Mouse (Mus musculus): Measurements from ENCODE around the gene Dvl2. TPM values are rescaled to one million over a fixed set of nuclear protein-coding genes. Genes with fewer than 3 reads are reported as not detected.

The Dvl2 gene
- polyA plus RNA-seq, 2 experiments, result 40.3 to 65.4 TPM

GRCm38 (mm10) chr11:70055618-70056214 is 55.3 kb downstream of the Dvl2 start:
- no peak for TF ChIP-seq POLR2A (IDR thresholded peaks at IDR 0.05; ENCODE audit: borderline replicate concordance, extremely low read depth, insufficient read depth, insufficient read length)
- Histone ChIP-seq H3K27me3 (ENCODE audit: control insufficient read depth, insufficient read depth, low read length) (no peaks in the 10 kb centered on the region), H3K36me3 (ENCODE audit: control insufficient read depth, insufficient read depth, low read length) (no peaks in the 10 kb centered on the region), H3K4me3 (replicated peaks; ENCODE audit: low read length) (no peak overlapping the region), H3K4me2 (replicated peaks; ENCODE audit: low read depth, low read length, severe bottlenecking) (peak overlapping the region; percentile 22), H3K9ac (ENCODE audit: low read depth, low read length, severe bottlenecking) (no peak overlapping the region), H3K4me1 (ENCODE audit: control insufficient read depth, insufficient read depth, low read length) (no peaks in the 10 kb centered on the region), H3K9me3 (ENCODE audit: control insufficient read depth, low read length) (no peaks in the 10 kb centered on the region), H3K27ac (replicated peaks; ENCODE audit: low read depth, low read length) (no peak overlapping the region)
- ATAC-seq (ENCODE audit: low FRiP score, low read depth) (peak; percentile 63), DNase-seq (ENCODE audit: low spot score) (peak; percentile 58)
- 26% methylated on average over 17 of the region's 18 CpGs for WGBS

- no peaks in the 10 kb centered on the region for H3K36me3 ChIP-seq (ENCODE audit: control insufficient read depth, insufficient read depth, low read length)
- no peak overlapping the region for H3K4me2 ChIP-seq (replicated peaks; ENCODE audit: low read depth, low read length, severe bottlenecking)
- H3K4me1 ChIP-seq (ENCODE audit: control insufficient read depth, insufficient read depth, low read length), result no peaks in the 10 kb centered on the region
- 82% methylated on average over 9 of the region's 9 CpGs for WGBS
- no peaks in the 10 kb centered on the region for H3K9me3 ChIP-seq (ENCODE audit: control insufficient read depth, low read length)
- ATAC-seq (ENCODE audit: low FRiP score, low read depth) (no peak), DNase-seq (ENCODE audit: low spot score) (no peak)
- H3K27ac ChIP-seq (replicated peaks; ENCODE audit: low read depth, low read length), result no peak overlapping the region
- H3K27me3 ChIP-seq (ENCODE audit: control insufficient read depth, insufficient read depth, low read length), result no peaks in the 10 kb centered on the region
- no peak overlapping the region for H3K9ac ChIP-seq (ENCODE audit: low read depth, low read length, severe bottlenecking)
- TF ChIP-seq POLR2A (IDR thresholded peaks at IDR 0.05; ENCODE audit: borderline replicate concordance, extremely low read depth, insufficient read depth, insufficient read length), result no peak
- H3K4me3 ChIP-seq (replicated peaks; ENCODE audit: low read length), result no peak overlapping the region
Measured at GRCm38 (mm10) chr11:70057805-70058204, 57.4 kb downstream of the Dvl2 start.

GRCm38 (mm10) chr11:70059930-70060329 is 59.5 kb downstream of the Dvl2 start:
- Histone ChIP-seq H3K4me1 (ENCODE audit: control insufficient read depth, insufficient read depth, low read length) (no peaks in the 10 kb centered on the region), H3K4me2 (replicated peaks; ENCODE audit: low read depth, low read length, severe bottlenecking) (no peak overlapping the region), H3K36me3 (ENCODE audit: control insufficient read depth, insufficient read depth, low read length) (no peaks in the 10 kb centered on the region), H3K27me3 (ENCODE audit: control insufficient read depth, insufficient read depth, low read length) (no peaks in the 10 kb centered on the region), H3K9ac (ENCODE audit: low read depth, low read length, severe bottlenecking) (no peak overlapping the region), H3K4me3 (replicated peaks; ENCODE audit: low read length) (no peak overlapping the region), H3K9me3 (ENCODE audit: control insufficient read depth, low read length) (no peaks in the 10 kb centered on the region), H3K27ac (replicated peaks; ENCODE audit: low read depth, low read length) (no peak overlapping the region)
- TF ChIP-seq POLR2A (IDR thresholded peaks at IDR 0.05; ENCODE audit: borderline replicate concordance, extremely low read depth, insufficient read depth, insufficient read length), result no peak
- ATAC-seq (ENCODE audit: low FRiP score, low read depth), result no peak
- no peak for DNase-seq (ENCODE audit: low spot score)
- WGBS, result 59% methylated on average over 6 of the region's 6 CpGs

MicroRNA genes within 50 kb of the gene (microRNA counts, 519-probe panel; counts per million panel counts)
- microRNA mmu-miR-324-3p, result not detected
- microRNA mmu-miR-324-5p, result 2,998 counts per million, percentile 55 among the panel's probes with 10 or more counts

Small RNA genes lying within 50 kb of the gene (microRNA-seq; reads per million reads assigned to microRNA genes)
- gene Gm44349 (not detected), gene Mir324 (3,544 reads per million, percentile 85 among the genes with 10 or more reads in this experiment)

Other genes with a start within 250 kb of the Dvl2 start
Only the 30 nearest of the 39 such genes appear.
- gene Chrnb1, start 204.7 kb upstream of the Dvl2 start, polyA plus RNA-seq (2012; rRNA removed), result 69.4 and 81.0 TPM in 2 replicates
- gene Chrnb1, start 204.7 kb upstream of the Dvl2 start, polyA plus RNA-seq (2014; fragmentation: Nextera tagmentation; extraction: Ambion mirVana), result 14.1 and 19.0 TPM in 2 replicates
- gene Fgf11, start 198.7 kb upstream of the Dvl2 start, polyA plus RNA-seq (2012; rRNA removed), result 17.2 and 17.5 TPM in 2 replicates
- 2.2 and 3.4 TPM in 2 replicates for gene Fgf11, start 198.7 kb upstream of the Dvl2 start, polyA plus RNA-seq (2014; fragmentation: Nextera tagmentation; extraction: Ambion mirVana)
- 1.8 TPM in 2 replicates for gene Tmem102, start 195.0 kb upstream of the Dvl2 start, polyA plus RNA-seq (2012; rRNA removed)
- gene Tmem102, start 195.0 kb upstream of the Dvl2 start, polyA plus RNA-seq (2014; fragmentation: Nextera tagmentation; extraction: Ambion mirVana), result 5.4 and 5.9 TPM in 2 replicates
- not detected in 2 replicates for gene Gm39566, start 185.3 kb upstream of the Dvl2 start, polyA plus RNA-seq (2012; rRNA removed)
- not detected in 2 replicates for gene Gm39566, start 185.3 kb upstream of the Dvl2 start, polyA plus RNA-seq (2014; fragmentation: Nextera tagmentation; extraction: Ambion mirVana)
- not detected in 2 replicates for gene Spem2, start 182.1 kb upstream of the Dvl2 start, polyA plus RNA-seq (2012; rRNA removed)
- gene Spem2, start 182.1 kb upstream of the Dvl2 start, polyA plus RNA-seq (2014; fragmentation: Nextera tagmentation; extraction: Ambion mirVana), result not detected in 2 replicates
- gene Spem1, start 178.4 kb upstream of the Dvl2 start, polyA plus RNA-seq (2012; rRNA removed), result 0.65 and 0.79 TPM in 2 replicates
- gene Spem1, start 178.4 kb upstream of the Dvl2 start, polyA plus RNA-seq (2014; fragmentation: Nextera tagmentation; extraction: Ambion mirVana), result 0.18 TPM in 1 of 2 replicates, not detected in the other
- gene Nlgn2, start 162.8 kb upstream of the Dvl2 start, polyA plus RNA-seq (2012; rRNA removed), result 96.0 and 123 TPM in 2 replicates
- gene Nlgn2, start 162.8 kb upstream of the Dvl2 start, polyA plus RNA-seq (2014; fragmentation: Nextera tagmentation; extraction: Ambion mirVana), result 11.1 and 13.4 TPM in 2 replicates
- 240 and 292 TPM in 2 replicates for gene Tmem256, start 162.1 kb upstream of the Dvl2 start, polyA plus RNA-seq (2012; rRNA removed)
- gene Tmem256, start 162.1 kb upstream of the Dvl2 start, polyA plus RNA-seq (2014; fragmentation: Nextera tagmentation; extraction: Ambion mirVana), result 368 and 382 TPM in 2 replicates
- gene Plscr3, start 154.2 kb upstream of the Dvl2 start, polyA plus RNA-seq (2012; rRNA removed), result 190 and 214 TPM in 2 replicates
- 137 and 140 TPM in 2 replicates for gene Plscr3, start 154.2 kb upstream of the Dvl2 start, polyA plus RNA-seq (2014; fragmentation: Nextera tagmentation; extraction: Ambion mirVana)
- 2.8 TPM in 2 replicates for gene Tnk1, start 141.9 kb upstream of the Dvl2 start, polyA plus RNA-seq (2012; rRNA removed)
- gene Tnk1, start 141.9 kb upstream of the Dvl2 start, polyA plus RNA-seq (2014; fragmentation: Nextera tagmentation; extraction: Ambion mirVana), result 3.2 and 3.3 TPM in 2 replicates
- not detected in 2 replicates for gene Tmem95, start 122.6 kb upstream of the Dvl2 start, polyA plus RNA-seq (2012; rRNA removed)
- not detected in 2 replicates for gene Tmem95, start 122.6 kb upstream of the Dvl2 start, polyA plus RNA-seq (2014; fragmentation: Nextera tagmentation; extraction: Ambion mirVana)
- 5.1 and 5.3 TPM in 2 replicates for gene Kctd11, start 119.2 kb upstream of the Dvl2 start, polyA plus RNA-seq (2012; rRNA removed)
- gene Kctd11, start 119.2 kb upstream of the Dvl2 start, polyA plus RNA-seq (2014; fragmentation: Nextera tagmentation; extraction: Ambion mirVana), result 6.0 and 6.5 TPM in 2 replicates
- 2.1 and 2.2 TPM in 2 replicates for gene Acap1, start 105.1 kb upstream of the Dvl2 start, polyA plus RNA-seq (2012; rRNA removed)
- gene Acap1, start 105.1 kb upstream of the Dvl2 start, polyA plus RNA-seq (2014; fragmentation: Nextera tagmentation; extraction: Ambion mirVana), result 2.1 TPM in 2 replicates
- 8.6 and 8.9 TPM in 2 replicates for gene 2810408A11Rik, start 99.6 kb upstream of the Dvl2 start, polyA plus RNA-seq (2012; rRNA removed)
- 8.9 and 12.3 TPM in 2 replicates for gene 2810408A11Rik, start 99.6 kb upstream of the Dvl2 start, polyA plus RNA-seq (2014; fragmentation: Nextera tagmentation; extraction: Ambion mirVana)
- gene Neurl4, start 99.5 kb upstream of the Dvl2 start, polyA plus RNA-seq (2012; rRNA removed), result 74.3 and 74.6 TPM in 2 replicates
- 11.4 and 15.0 TPM in 2 replicates for gene Neurl4, start 99.5 kb upstream of the Dvl2 start, polyA plus RNA-seq (2014; fragmentation: Nextera tagmentation; extraction: Ambion mirVana)
- 94.0 and 110 TPM in 2 replicates for gene Gps2, start 86.7 kb upstream of the Dvl2 start, polyA plus RNA-seq (2012; rRNA removed)
- gene Gps2, start 86.7 kb upstream of the Dvl2 start, polyA plus RNA-seq (2014; fragmentation: Nextera tagmentation; extraction: Ambion mirVana), result 67.3 and 74.4 TPM in 2 replicates
- gene Eif5a, start 78.6 kb upstream of the Dvl2 start, polyA plus RNA-seq (2012; rRNA removed), result 1,009 and 1,079 TPM in 2 replicates
- gene Eif5a, start 78.6 kb upstream of the Dvl2 start, polyA plus RNA-seq (2014; fragmentation: Nextera tagmentation; extraction: Ambion mirVana), result 1,556 and 1,603 TPM in 2 replicates
- 70.1 and 92.8 TPM in 2 replicates for gene Ybx2, start 64.8 kb upstream of the Dvl2 start, polyA plus RNA-seq (2012; rRNA removed)
- gene Ybx2, start 64.8 kb upstream of the Dvl2 start, polyA plus RNA-seq (2014; fragmentation: Nextera tagmentation; extraction: Ambion mirVana), result 7.2 and 10.2 TPM in 2 replicates
- 31.0 and 40.4 TPM in 2 replicates for gene Slc2a4, start 52.4 kb upstream of the Dvl2 start, polyA plus RNA-seq (2012; rRNA removed)
- 19.3 and 20.9 TPM in 2 replicates for gene Slc2a4, start 52.4 kb upstream of the Dvl2 start, polyA plus RNA-seq (2014; fragmentation: Nextera tagmentation; extraction: Ambion mirVana)
- gene Cldn7, start 35.8 kb upstream of the Dvl2 start, polyA plus RNA-seq (2012; rRNA removed), result 6.3 and 8.7 TPM in 2 replicates
- gene Cldn7, start 35.8 kb upstream of the Dvl2 start, polyA plus RNA-seq (2014; fragmentation: Nextera tagmentation; extraction: Ambion mirVana), result 6.1 and 7.6 TPM in 2 replicates
- 117 and 125 TPM in 2 replicates for gene Ctdnep1, start 19.4 kb upstream of the Dvl2 start, polyA plus RNA-seq (2012; rRNA removed)
- gene Ctdnep1, start 19.4 kb upstream of the Dvl2 start, polyA plus RNA-seq (2014; fragmentation: Nextera tagmentation; extraction: Ambion mirVana), result 38.3 and 40.1 TPM in 2 replicates
- gene Elp5, start 18.1 kb upstream of the Dvl2 start, polyA plus RNA-seq (2012; rRNA removed), result 101 and 111 TPM in 2 replicates
- 118 and 122 TPM in 2 replicates for gene Elp5, start 18.1 kb upstream of the Dvl2 start, polyA plus RNA-seq (2014; fragmentation: Nextera tagmentation; extraction: Ambion mirVana)
- 431 and 477 TPM in 2 replicates for gene Gabarap, start 9.5 kb upstream of the Dvl2 start, polyA plus RNA-seq (2012; rRNA removed)
- 574 and 593 TPM in 2 replicates for gene Gabarap, start 9.5 kb upstream of the Dvl2 start, polyA plus RNA-seq (2014; fragmentation: Nextera tagmentation; extraction: Ambion mirVana)
- 66.7 and 69.2 TPM in 2 replicates for gene Phf23, start 4.8 kb upstream of the Dvl2 start, polyA plus RNA-seq (2012; rRNA removed)
- 51.7 and 60.5 TPM in 2 replicates for gene Phf23, start 4.8 kb upstream of the Dvl2 start, polyA plus RNA-seq (2014; fragmentation: Nextera tagmentation; extraction: Ambion mirVana)
- 52.9 and 55.4 TPM in 2 replicates for gene Acadvl, start 14.8 kb downstream of the Dvl2 start, polyA plus RNA-seq (2012; rRNA removed)
- gene Acadvl, start 14.8 kb downstream of the Dvl2 start, polyA plus RNA-seq (2014; fragmentation: Nextera tagmentation; extraction: Ambion mirVana), result 71.8 and 77.0 TPM in 2 replicates
- 89.6 and 99.8 TPM in 2 replicates for gene Dlg4, start 16.3 kb downstream of the Dvl2 start, polyA plus RNA-seq (2012; rRNA removed)
- 9.7 and 10.0 TPM in 2 replicates for gene Dlg4, start 16.3 kb downstream of the Dvl2 start, polyA plus RNA-seq (2014; fragmentation: Nextera tagmentation; extraction: Ambion mirVana)
- gene Asgr1, start 53.5 kb downstream of the Dvl2 start, polyA plus RNA-seq (2012; rRNA removed), result 1.6 and 2.3 TPM in 2 replicates
- 0.99 and 1.2 TPM in 2 replicates for gene Asgr1, start 53.5 kb downstream of the Dvl2 start, polyA plus RNA-seq (2014; fragmentation: Nextera tagmentation; extraction: Ambion mirVana)
- gene Asgr2, start 92.0 kb downstream of the Dvl2 start, polyA plus RNA-seq (2012; rRNA removed), result 0.24 and 0.53 TPM in 2 replicates
- 0.21 TPM in 1 of 2 replicates, not detected in the other for gene Asgr2, start 92.0 kb downstream of the Dvl2 start, polyA plus RNA-seq (2014; fragmentation: Nextera tagmentation; extraction: Ambion mirVana)
- gene Mgl2, start 129.7 kb downstream of the Dvl2 start, polyA plus RNA-seq (2012; rRNA removed), result 0.28 and 1.1 TPM in 2 replicates
- 0.61 and 1.5 TPM in 2 replicates for gene Mgl2, start 129.7 kb downstream of the Dvl2 start, polyA plus RNA-seq (2014; fragmentation: Nextera tagmentation; extraction: Ambion mirVana)
- gene Clec10a, start 155.6 kb downstream of the Dvl2 start, polyA plus RNA-seq (2012; rRNA removed), result 0.85 and 1.6 TPM in 2 replicates
- 1.2 and 1.8 TPM in 2 replicates for gene Clec10a, start 155.6 kb downstream of the Dvl2 start, polyA plus RNA-seq (2014; fragmentation: Nextera tagmentation; extraction: Ambion mirVana)

All from limb, embryonic 14.5 days (tissue).